Mouse (Mus musculus) left cerebral cortex, adult 9 months (tissue): ENCODE results near the gene Iqcd.

ENCODE experiments used
- DNase-seq, 2 experiments: peaks; one replicate each; pipeline ENCODE4 v3.0.0; 2022; ENCODE audit warnings: low spot score in 2 of 2

Iqcd gene

GRCm38 (mm10) chr5:120603515-120603914 is 14.7 kb downstream of the Iqcd start:
- DNase-seq = no peak

GRCm38 (mm10) chr5:120604839-120605238 is 16.0 kb downstream of the Iqcd start:
- peak in 1 of 2 experiments; percentile 85 for DNase-seq

GRCm38 (mm10) chr5:120605241-120605661 is 16.4 kb downstream of the Iqcd start:
- DNase-seq = no peak

DNA sequence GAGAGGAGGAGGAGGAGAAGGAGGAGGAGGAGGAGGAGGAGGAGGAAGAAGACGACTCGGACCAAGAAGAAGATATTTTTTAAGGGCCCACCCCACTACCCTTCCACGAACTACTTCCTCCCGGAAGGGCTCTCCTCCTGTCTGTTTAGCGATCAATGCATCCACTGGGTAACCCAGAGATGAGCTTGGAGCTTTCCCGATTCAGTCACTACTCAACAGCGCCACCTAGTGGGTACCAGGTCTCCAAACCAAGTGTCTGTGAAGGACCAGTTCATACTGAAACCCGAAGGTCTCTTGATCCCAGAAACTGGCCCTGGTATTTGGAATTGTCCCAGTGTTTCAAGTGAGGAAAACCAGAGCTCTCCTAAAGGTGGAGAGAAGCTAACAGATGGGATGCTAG is 16.9 kb downstream of the Iqcd start:
- DNase-seq = peak in 1 of 2 experiments; percentile 92

DNA sequence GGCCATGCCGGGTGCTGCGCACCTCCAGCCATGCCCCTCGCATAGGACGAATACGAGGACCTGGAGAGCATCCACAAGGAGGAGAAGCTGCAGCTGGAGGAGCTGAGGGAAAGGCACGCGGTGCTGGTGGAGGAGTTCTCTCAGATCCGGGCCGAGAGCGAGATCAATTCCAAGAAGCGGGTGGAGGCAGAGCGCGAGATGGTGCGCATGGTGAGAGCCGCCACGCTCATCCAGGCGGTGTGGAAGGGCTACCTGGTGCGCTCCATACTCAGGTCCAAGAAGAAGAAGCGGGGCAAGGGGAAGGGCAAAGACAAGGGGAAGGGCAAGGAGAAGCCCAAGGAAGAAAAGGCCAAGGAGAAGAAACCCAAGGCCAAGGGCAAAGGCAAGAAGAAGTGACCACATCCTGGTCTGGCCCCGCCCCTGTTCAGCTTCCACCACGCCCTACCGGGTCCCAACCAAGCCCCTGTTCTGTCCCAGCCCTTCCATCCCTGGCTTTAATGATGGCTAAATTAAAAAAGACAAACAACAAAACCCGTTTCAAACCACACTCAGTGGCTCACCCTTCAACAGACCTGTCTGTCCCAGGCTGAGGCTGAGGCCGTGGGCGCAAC is 17.9 kb downstream of the Iqcd start:
- peak in 1 of 2 experiments; percentile 32 for DNase-seq

DNA sequence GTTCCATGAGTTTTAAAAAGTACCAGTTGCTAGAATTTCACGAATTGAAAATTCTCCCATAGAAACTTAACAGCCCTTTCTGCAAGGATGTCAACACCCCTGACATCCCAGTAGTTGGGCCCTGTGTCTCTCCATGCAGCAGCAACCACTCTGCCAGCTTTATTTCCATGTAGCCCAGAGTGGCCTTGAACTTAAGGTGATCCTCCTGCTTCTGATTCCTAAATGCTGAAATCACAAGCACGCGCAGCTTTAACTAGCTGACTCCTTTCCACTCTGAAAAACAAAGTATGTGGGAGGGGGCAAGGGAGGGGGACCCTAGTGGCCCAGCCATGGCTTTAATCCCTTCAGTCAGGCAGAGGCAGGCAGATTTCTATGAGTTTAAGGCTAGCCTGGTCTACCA is 18.5 kb downstream of the Iqcd start:
- no peak for DNase-seq

DNA sequence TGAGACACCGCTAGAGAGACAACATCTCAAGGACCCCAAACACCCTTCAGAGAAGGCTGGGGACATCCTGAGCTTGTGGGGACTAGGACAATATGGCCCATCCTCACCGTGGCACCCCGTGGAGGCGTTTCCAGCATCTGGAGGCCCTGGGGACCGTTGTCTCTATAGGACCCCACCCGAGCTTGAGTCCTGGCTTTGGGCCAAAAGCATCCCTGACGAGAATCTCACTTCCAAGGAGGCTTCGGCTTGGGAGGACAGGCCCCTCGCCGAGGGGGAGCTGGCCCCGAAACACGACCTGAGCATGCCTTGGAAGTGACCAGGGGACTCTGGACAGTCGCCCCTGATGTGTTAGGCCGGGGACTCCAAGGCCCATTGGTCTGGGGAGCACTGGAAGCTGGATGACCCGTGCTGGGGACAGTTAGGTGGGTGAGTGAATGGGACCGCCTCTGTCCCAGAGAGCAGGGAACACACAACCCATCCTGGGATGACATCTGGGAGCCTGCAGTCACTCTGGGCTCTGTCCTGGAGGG is 20.5 kb downstream of the Iqcd start:
- DNase-seq = no peak

- DNase-seq = no peak
Observed at GRCm38 (mm10) chr5:120610906-120611305, 22.1 kb downstream of the Iqcd start.

DNA sequence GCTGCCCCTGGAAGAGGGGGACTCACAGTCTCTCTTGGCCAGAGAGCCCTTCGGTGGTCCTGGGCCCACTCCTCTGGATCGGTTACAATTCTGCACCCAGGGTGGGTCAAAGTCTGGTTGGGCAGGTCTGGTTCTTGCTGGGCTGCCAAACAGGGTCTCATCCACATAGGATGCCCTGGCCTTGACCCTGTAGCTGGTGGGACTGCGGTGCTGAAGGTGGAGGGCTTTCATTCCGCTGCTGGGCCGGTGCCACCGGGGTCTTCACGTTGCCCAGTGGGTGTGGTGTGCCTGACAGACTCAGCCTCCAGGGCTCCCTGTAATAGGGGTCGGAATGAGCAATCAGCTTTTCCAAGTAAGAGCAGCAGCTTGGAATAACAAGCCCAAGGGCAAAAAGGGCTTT is 22.6 kb downstream of the Iqcd start:
- DNase-seq = no peak

- DNase-seq = peak; percentile 96 to 99
Observed at GRCm38 (mm10) chr5:120612442-120612821, 23.6 kb downstream of the Iqcd start, which contains the start of the genes Rita1 and Ddx54. Gene Rita1 (minus strand): TSS chr5:120612589. Gene Ddx54 (plus strand): TSS chr5:120612739.

DNA sequence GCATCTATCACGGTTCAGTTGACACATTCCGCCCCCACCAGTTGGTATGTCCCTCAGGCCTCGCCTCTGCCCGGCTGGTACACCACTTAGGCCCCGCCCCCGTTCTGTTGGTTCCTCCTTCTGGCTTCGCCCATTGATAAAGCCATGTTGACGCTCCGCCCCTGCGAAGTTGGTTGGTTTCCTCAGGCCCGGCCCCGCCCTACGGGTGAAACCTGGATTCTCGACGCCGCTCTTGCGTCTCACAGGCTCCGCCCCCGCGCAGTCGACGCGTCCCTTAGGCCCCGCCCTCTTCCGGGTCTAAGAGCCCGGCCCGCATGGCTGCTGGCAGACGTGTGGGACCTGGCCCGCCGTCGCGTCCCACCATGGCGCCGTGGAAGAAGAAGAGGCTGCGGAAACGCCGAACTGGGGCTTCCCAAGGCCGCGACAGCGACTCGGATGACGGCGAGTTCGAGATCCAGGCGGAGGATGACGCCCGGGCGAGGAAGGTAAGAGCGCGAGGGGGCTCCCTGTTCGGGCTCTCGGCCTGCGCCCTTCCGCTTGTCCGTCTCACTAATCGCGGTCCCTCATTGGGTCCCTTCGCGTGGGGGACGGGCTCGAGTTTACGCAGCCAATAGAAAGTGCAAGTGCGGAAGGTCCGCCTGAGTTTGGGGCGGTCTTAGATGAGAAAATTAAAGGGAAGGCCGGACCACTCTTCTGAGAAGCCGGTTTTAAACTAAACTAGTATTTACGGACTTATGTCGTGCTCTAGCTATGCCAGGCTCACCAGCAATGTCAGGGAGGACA is 24.2 kb downstream of the Iqcd start:
- peak; percentile 100 for DNase-seq

DNA sequence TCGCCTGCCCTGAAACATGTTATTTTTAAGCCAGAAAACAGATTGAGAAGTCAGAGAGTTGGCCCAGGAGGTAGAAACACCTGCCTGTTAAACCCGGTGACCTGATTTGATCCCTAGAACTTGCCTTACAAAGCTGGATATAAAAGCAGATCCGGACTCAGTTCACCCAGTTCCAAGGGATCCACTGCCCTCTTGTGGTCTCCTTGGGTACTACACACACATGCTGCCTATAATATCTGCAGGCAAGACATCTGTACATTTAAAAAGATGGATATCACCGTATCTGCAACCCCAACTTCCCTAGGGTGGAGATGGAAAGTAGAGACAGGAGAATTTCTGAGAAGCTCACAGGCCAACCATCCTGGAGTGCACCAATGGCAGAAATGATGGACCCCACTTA is 27.1 kb downstream of the Iqcd start:
- DNase-seq = no peak

GRCm38 (mm10) chr5:120618778-120619177 is 30.0 kb downstream of the Iqcd start:
- DNase-seq = no peak

GRCm38 (mm10) chr5:120619201-120619600 is 30.4 kb downstream of the Iqcd start:
- DNase-seq = peak in 1 of 2 experiments; percentile 62

DNA sequence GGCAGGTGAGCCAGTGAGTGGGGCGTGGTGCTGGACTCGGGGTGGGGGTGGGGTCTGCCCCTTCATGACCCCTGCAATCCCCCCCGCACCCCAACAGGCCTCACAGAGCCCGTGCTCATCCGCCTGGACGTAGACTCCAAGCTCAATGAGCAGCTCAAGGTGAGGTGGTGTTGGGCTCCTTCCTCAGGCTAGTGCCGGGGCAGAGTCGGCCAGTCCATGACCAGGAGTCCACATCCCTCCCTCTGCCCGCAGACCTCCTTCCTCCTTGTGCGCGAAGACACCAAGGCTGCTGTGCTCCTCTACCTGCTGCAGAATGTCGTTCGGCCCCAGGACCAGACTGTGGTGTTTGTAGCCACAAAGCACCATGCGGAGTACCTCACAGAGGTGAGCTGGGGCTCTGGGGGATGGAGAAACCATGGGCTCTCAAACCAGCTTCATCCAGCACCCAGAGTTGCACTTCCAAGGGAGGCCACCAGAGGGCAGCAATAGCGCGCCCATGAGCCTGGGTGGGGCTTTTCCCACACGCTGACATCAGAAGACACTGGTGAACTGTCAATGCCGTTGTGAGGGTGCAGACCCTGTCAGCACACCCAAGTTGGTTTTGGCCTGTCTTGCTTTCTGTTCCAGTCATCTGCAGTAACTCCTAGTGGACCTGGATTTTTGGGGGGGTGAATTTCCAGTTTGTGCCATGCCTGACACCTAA is 31.7 kb downstream of the Iqcd start:
- DNase-seq = peak in 1 of 2 experiments; percentile 88

DNA sequence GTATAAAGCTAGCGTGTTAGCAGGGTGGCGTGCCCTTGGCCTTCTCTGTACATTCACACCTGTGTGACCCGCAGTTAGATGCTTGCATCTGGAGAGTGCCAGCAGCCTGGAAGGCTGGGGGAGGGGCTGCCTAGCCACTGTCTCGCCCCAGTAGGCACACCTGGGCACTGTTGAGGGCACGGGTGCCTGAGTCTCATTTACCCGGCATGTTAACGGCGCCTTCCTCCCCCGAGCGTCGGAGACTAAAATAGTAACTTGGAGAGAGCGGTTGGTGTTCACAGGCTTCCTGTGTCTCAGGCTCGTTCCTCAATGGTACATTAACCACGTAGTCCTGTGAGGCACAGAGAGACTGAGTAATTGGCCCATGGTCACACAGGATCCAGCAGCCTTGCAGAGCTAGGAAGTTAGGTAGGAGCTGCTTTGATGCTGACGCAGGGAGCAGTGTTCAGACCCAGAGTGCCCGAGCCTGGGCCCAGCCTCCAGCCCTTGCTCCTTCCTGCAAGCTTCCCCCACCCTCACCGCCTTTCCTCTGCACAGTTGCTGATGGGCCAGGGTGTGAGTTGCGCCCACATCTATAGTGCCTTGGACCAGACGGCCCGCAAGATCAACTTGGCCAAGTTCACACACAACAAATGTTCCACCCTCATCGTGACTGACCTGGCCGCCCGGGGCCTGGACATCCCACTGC is 32.4 kb downstream of the Iqcd start:
- no peak for DNase-seq

GRCm38 (mm10) chr5:120621846-120622197 is 33.0 kb downstream of the Iqcd start:
- DNase-seq = no peak

DNA sequence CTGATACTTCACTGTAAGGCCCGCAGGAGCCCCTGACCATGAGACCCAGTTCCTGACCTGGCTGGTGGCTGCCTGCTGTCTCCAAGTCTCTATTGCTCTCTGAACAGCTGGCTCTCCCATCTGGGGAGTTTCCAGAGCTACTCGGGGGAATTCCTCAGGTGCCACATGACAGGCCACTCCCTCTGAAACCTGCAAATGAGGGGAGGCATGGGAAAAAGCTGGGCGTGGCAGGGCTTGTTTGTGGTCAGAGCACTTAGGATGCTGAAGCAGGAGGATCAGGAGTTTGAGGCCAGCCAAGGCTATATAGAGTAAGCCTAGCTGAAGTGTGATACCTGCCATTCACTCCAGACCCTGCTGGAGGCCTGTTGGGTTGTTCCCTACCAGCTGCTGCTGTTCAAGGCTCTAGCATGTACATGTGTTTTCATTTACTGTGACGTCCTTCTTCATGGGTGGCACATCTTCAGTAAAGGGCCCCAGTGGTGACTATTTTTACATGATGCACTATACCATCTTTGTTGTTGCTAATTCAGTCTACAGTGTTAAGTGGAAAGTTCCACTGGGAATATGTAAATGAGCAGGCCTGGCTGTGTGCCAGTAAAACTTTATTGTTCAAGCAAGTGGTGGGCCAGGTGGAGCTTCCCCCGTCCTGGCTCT is 33.5 kb downstream of the Iqcd start:
- DNase-seq = no peak

- DNase-seq = no peak
Observed at GRCm38 (mm10) chr5:120624427-120624826, 35.6 kb downstream of the Iqcd start.

DNA sequence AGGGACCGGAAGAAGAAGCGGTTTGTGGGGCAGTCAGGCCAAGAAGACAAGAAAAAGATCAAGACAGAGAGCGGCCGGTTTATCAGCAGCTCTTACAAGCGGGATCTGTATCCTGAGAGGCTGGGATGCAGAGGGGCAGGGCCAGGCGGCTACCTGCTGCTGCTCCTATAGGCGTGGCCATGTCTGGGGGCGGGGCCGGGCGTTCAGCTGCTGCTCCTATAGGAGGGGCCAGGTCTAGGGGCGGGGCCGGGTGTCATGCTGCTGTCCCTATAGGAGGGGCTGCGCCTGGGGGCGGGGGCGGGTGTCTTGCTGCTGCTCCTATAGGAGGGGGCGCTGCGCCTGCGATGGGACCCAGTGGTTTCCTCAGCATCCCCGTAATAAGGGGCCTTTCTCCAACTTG is 37.6 kb downstream of the Iqcd start:
- no peak for DNase-seq
